Mouse (Mus musculus) urinary bladder, postnatal 4 days (tissue): ENCODE measurements around the gene Lrrc2.

Source experiments
- DNase-seq, 2 experiments: peaks; one replicate each; pipeline ENCODE4 v3.0.0; 2021 to 2022; ENCODE audit warnings: low spot score in 2 of 2

Gene Lrrc2

GRCm38 (mm10) chr9:110987331-110987730, 36.0 kb downstream of the Lrrc2 start:
- DNase-seq = no peak

GRCm38 (mm10) chr9:110988078-110988477, 36.7 kb downstream of the Lrrc2 start:
- DNase-seq = no peak

GRCm38 (mm10) chr9:110989141-110989540, 37.8 kb downstream of the Lrrc2 start:
- DNase-seq = no peak

- no peak for DNase-seq
Measured at GRCm38 (mm10) chr9:110989543-110989942, 38.2 kb downstream of the Lrrc2 start.

- no peak for DNase-seq
Measured at GRCm38 (mm10) chr9:110990204-110990603, 38.9 kb downstream of the Lrrc2 start, which contains the start of gene Rtp3. TSS of gene Rtp3 (minus strand) at chr9:110990583.

- DNase-seq = no peak
Measured at GRCm38 (mm10) chr9:110993281-110993709, 42.0 kb downstream of the Lrrc2 start.

GRCm38 (mm10) chr9:110994716-110995172, 43.4 kb downstream of the Lrrc2 start:
- peak; percentile 61 to 68 for DNase-seq

- DNase-seq = peak; percentile 53 to 78
Measured at GRCm38 (mm10) chr9:110997245-110997644, 45.9 kb downstream of the Lrrc2 start.

GRCm38 (mm10) chr9:110999056-110999455, 47.7 kb downstream of the Lrrc2 start:
- no peak for DNase-seq

GRCm38 (mm10) chr9:110999856-111000255, 48.5 kb downstream of the Lrrc2 start:
- DNase-seq = no peak

- DNase-seq = no peak
Measured at GRCm38 (mm10) chr9:111001621-111002020, 50.3 kb downstream of the Lrrc2 start.

GRCm38 (mm10) chr9:111003279-111003678, 51.9 kb downstream of the Lrrc2 start:
- no peak for DNase-seq

GRCm38 (mm10) chr9:111006544-111006943, 55.2 kb downstream of the Lrrc2 start:
- no peak for DNase-seq

- DNase-seq = no peak
Measured at GRCm38 (mm10) chr9:111009763-111010162, 58.4 kb downstream of the Lrrc2 start.

GRCm38 (mm10) chr9:111011550-111011949, 60.2 kb downstream of the Lrrc2 start:
- no peak for DNase-seq

GRCm38 (mm10) chr9:111012041-111012440, 60.7 kb downstream of the Lrrc2 start:
- no peak for DNase-seq

- no peak for DNase-seq
Measured at GRCm38 (mm10) chr9:111015658-111016057, 64.3 kb downstream of the Lrrc2 start.

- DNase-seq = no peak
Measured at GRCm38 (mm10) chr9:111019022-111019421, 67.7 kb downstream of the Lrrc2 start, which contains the start of gene Ltf. TSS of gene Ltf (plus strand) at chr9:111019271.

- DNase-seq = no peak
Measured at GRCm38 (mm10) chr9:111026791-111027190, 75.4 kb downstream of the Lrrc2 start.
